Mouse (Mus musculus) ES-E14 (cell line): ENCODE measurements around the gene Rhot1.

Experiments used
- CHD2 ChIP-seq: IDR thresholded peaks from 2 replicates; pipeline ENCODE4 v1.6.1; 2014; ENCODE audit warnings: mild to moderate bottlenecking, low read depth, low read length, inconsistent platforms
- ZNF384 ChIP-seq: IDR thresholded peaks from 2 replicates; pipeline ENCODE4 v1.6.1; 2012; ENCODE audit warnings: low read depth, low read length, inconsistent platforms

DNA sequence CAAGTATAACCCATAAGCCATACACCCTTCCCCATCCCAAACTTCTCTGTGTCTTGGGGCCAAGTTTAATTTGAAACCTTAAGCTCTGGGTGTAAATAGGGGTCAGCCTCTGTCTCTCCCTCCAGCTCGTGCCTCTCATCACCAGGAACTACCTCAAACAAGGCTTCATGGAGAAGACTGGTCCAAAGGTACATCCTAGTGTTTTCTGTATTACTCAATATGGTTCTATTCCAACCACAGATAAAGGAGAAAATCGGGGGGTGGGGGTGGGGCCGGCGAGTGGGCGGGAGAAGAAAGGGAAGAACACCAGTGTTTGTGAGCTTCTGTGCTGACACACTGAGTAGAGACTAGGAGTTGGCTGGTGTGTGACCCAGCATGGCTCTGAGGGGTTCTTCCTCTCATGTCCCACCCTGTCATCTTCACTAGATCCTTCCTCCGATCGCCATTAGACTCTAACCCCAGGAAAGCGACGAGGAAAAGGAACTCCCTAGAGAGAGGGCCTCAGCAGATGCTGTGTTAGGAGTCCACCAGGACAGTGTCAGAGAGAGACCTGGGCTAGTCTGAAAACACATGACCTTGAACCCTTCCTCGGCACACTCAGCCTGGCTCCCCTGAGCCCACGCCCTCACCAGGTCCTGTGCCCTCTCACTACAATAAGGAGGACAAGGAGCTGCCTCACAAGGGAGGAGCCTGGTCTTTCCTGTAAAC, 34.7 kb upstream of the Rhot1 start:
- TF ChIP-seq ZNF384 (no peak), CHD2 (no peak)
